Mouse (Mus musculus) spleen, adult 2 months (tissue): ENCODE measurements around the gene Bace2.

Experiments
- CTCF ChIP-seq: fragments of 200-500 bp; IDR thresholded peaks from 2 replicates; pipeline ENCODE4 v1.5.1; 2011; ENCODE audit warnings: mild to moderate bottlenecking, inconsistent platforms; ENCODE audit not compliant: insufficient read depth, insufficient read length, insufficient replicate concordance; ENCODE audit errors: extremely low read depth
- POLR2A ChIP-seq: fragments of 200-500 bp; IDR thresholded peaks from 2 replicates; pipeline ENCODE4 v1.6.1; 2011; ENCODE audit warnings: low read depth, low read length, inconsistent platforms

DNA sequence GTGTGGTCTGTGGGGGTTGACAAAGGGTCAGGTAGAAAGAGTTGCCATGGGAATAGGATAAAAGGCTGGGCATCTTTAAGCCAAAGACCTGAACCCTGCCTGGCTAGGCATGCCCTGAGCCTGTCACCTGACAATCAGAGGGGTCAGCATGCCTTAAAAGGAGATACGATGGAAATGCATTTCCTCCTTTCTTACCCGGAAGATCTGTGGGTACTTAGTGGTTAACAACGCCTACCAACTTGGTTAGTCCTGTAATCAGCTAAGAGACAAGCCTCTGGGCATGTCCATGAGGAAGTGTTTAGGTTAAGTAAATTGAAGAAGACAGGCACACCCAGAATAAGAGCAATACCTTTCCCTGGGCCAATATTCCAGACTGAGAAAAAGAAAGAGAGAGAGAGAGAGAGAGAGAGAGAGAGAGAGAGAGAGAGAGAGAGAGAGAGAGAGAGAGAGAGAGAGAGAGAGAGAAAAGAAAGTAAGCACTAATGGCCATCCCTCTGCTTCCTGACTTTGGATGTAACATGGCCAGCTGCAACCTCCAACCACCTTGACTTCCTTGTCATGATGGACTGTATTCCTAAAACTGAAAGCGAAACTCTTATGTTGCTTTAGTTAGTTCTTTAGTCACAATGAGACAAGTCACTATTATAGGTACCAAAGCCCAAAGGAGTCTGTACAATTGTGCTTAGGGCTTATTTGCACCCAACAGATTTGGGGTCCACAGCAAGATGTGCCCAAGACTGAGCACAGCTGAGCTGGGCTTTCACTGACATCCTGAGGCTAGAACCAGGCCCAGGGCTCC, 111.7 kb downstream of the Bace2 start:
- TF ChIP-seq POLR2A (no peak), CTCF (no peak)
